Mouse (Mus musculus) limb, embryonic 11.5 days (tissue): ENCODE measurements around the gene Manbal. TPM values are rescaled to one million over a fixed set of nuclear protein-coding genes. Genes with fewer than 3 reads are reported as not detected.

Experiments
- ATAC-seq: fragments of 200-750 bp; cut with Nextera tagmentation; 2 replicates; pipeline ENCODE4 v1.8.0; 2017; ENCODE audit warnings: low read depth; ENCODE audit not compliant: insufficient number of reproducible peaks, low FRiP score, low TSS enrichment
- DNase-seq: peaks from one replicate; pipeline ENCODE4 v3.0.0-alpha.2; 2015; ENCODE audit warnings: low spot score
- H3K27ac ChIP-seq: fragments of 300-500 bp; sonication (generic); replicated peaks from 2 replicates; pipeline ENCODE4 v1.5.1; 2014; ENCODE audit warnings: low read depth, mild to moderate bottlenecking, low read length
- H3K27me3 ChIP-seq: fragments of 300-500 bp; sonication (generic); 2 replicates; pipeline ENCODE4 v1.6.1; 2014; ENCODE audit warnings: mild to moderate bottlenecking, low read length, mixed read lengths; ENCODE audit not compliant: control insufficient read depth, insufficient read depth
- H3K36me3 ChIP-seq: fragments of 300-500 bp; sonication (generic); 2 replicates; pipeline ENCODE4 v1.6.1; 2014; ENCODE audit warnings: mild to moderate bottlenecking, low read length, moderate library complexity, mixed read lengths; ENCODE audit not compliant: control insufficient read depth, insufficient read depth
- H3K4me1 ChIP-seq: fragments of 300-500 bp; sonication (generic); 2 replicates; pipeline ENCODE4 v1.6.1; 2014; ENCODE audit warnings: low read length, mixed read lengths; ENCODE audit not compliant: control insufficient read depth, insufficient read depth
- H3K4me2 ChIP-seq: fragments of 300-500 bp; sonication (generic); 2 replicates; pipeline ENCODE4 v1.6.1; 2014; ENCODE audit warnings: low read depth, mild to moderate bottlenecking, moderate library complexity; ENCODE audit not compliant: severe bottlenecking
- H3K4me3 ChIP-seq: fragments of 300-500 bp; sonication (generic); 2 replicates; pipeline ENCODE4 v1.5.1; 2014; ENCODE audit warnings: low read depth, low read length
- H3K9ac ChIP-seq: fragments of 300-500 bp; sonication (generic); 2 replicates; pipeline ENCODE4 v1.6.1; 2014; ENCODE audit warnings: mild to moderate bottlenecking, low read length
- H3K9me3 ChIP-seq: fragments of 300-500 bp; sonication (generic); 2 replicates; pipeline ENCODE4 v1.6.1; 2016; ENCODE audit warnings: low read length; ENCODE audit not compliant: control insufficient read depth
- WGBS: fragments of 180-500 bp; shearing (Covaris S2); extraction: QIAGEN DNeasy Blood & Tissue Kit; methylation state at CpG from one replicate; pipeline ENCODE4 v1.1.7; 2014; 5-methylcytosine and 5-hydroxymethylcytosine counted together
- polyA plus RNA-seq: library from polyadenylated mRNA; unstranded; fragments of >200 nt; fragmentation: Nextera tagmentation; extraction: Ambion mirVana; gene quantifications from 2 replicates; pipeline ENCODE4 v1.2.1, GENCODE M21; 2014

Gene Manbal
- polyA plus RNA-seq, 1 experiment from 2014 or later = 38.1 TPM

DNA sequence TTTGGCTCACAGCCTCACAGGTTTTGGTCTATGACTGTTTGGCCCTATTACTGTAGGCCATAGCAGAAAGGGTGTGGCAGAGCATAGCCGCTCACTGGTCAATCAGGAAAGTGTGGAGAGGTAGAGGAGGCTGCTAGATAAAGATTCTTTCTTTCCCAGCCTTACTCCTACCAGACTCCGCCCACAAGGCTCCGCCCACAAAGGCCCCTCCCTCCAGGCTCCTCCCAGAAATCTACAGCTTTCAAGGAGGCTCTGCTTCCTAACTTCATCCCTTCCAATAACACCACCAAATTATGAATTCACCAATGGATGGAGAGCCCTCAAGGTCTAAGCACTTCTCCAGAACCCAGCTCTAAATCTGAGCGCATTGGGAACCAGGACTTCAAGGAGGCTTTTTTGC lies 14.2 kb upstream of the Manbal start:
- Histone ChIP-seq H3K27ac (no peak overlapping the region), H3K9ac (no peak overlapping the region), H3K4me1 (peaks cover 5% of the 10 kb centered on the region; the same call in 1 of the 2 replicates), H3K4me3 (no peak overlapping the region), H3K36me3 (no peaks in the 10 kb centered on the region), H3K4me2 (no peak overlapping the region), H3K9me3 (no peaks in the 10 kb centered on the region), H3K27me3 (no peaks in the 10 kb centered on the region)
- ATAC-seq (no peak), DNase-seq (no peak)
- WGBS = 74% methylated on average over 4 of the region's 4 CpGs

DNA sequence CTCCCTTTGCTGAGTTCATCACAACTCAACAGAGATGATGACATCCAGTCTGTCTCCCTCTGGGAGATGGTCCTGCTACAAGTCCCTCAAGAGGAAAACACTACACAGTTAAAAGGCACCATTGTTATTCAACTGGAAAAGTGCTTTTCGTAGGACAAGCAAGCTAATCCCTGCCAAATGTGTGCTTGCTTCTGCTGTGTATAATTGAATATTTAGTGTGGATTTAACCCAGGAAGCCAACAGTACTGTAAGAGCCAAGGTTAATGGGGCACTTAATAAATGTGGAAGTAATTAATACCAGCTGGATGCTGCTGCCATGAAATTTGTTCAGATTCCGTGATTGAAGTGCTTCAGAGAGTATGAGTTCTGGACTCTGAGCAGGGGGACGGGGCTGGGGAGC lies 13.3 kb upstream of the Manbal start:
- H3K27ac ChIP-seq = no peak overlapping the region
- no peak overlapping the region for H3K9ac ChIP-seq
- 40% methylated on average over 3 of the region's 3 CpGs for WGBS
- H3K4me1 ChIP-seq = peaks cover 5% of the 10 kb centered on the region; the same call in 1 of the 2 replicates
- no peak overlapping the region for H3K4me3 ChIP-seq
- DNase-seq (no peak), ATAC-seq (no peak)
- no peak overlapping the region for H3K4me2 ChIP-seq
- no peaks in the 10 kb centered on the region for H3K36me3 ChIP-seq
- H3K27me3 ChIP-seq = no peaks in the 10 kb centered on the region
- H3K9me3 ChIP-seq = no peaks in the 10 kb centered on the region

DNA sequence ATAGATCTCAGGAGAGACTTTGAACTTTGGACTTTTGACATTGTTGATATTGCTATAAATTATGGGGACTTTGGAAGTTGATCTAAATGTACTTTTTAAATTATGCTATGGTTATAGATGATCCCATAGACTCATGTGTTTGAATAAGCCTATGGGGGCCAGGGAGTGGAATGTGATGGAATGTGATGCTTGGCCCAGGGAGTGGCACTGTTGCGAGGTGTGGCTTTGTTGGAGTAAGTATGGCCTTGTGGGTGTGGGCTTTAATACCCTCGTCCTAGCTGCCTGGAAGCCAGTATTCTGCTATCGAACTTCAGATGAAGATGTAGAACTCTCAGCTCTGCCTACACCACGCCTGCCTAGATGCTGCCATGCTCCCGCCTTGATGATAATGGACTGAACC lies 7.4 kb upstream of the Manbal start:
- H3K4me3 ChIP-seq = no peak overlapping the region
- no peaks in the 10 kb centered on the region for H3K36me3 ChIP-seq
- no peaks in the 10 kb centered on the region for H3K9me3 ChIP-seq
- no peaks in the 10 kb centered on the region for H3K4me1 ChIP-seq
- no peaks in the 10 kb centered on the region for H3K27me3 ChIP-seq
- DNase-seq = no peak
- 76% methylated on average over 5 of the region's 5 CpGs for WGBS
- H3K27ac ChIP-seq = no peak overlapping the region
- ATAC-seq = no peak
- no peak overlapping the region for H3K9ac ChIP-seq
- no peak overlapping the region for H3K4me2 ChIP-seq

DNA sequence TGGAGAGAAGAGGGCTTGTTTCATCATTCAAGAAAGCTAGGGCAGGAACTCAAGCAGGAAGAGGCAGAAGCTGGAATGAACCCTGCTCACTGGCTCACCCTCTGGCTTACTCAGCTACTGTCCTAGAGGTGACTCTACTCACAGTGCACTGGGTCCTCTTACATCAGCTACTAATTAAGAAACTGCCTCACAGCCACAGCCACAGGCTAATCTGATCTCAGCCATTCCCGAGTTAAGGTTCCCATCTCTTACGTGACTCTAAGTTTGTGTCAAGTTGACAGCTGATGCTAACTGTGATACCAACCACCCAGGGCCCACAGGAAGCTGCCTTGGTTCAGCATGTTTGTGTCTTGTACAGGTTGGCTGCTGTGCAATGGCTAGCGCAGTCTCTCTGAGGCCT lies 4.4 kb upstream of the Manbal start:
- H3K9ac ChIP-seq = no peak overlapping the region
- H3K9me3 ChIP-seq = no peaks in the 10 kb centered on the region
- DNase-seq (no peak), ATAC-seq (no peak)
- H3K27ac ChIP-seq = no peak overlapping the region
- no peaks in the 10 kb centered on the region for H3K4me1 ChIP-seq
- no peak overlapping the region for H3K4me3 ChIP-seq
- no peaks in the 10 kb centered on the region for H3K36me3 ChIP-seq
- WGBS = 73% methylated on average over 3 of the region's 3 CpGs
- no peak overlapping the region for H3K4me2 ChIP-seq
- H3K27me3 ChIP-seq = no peaks in the 10 kb centered on the region

DNA sequence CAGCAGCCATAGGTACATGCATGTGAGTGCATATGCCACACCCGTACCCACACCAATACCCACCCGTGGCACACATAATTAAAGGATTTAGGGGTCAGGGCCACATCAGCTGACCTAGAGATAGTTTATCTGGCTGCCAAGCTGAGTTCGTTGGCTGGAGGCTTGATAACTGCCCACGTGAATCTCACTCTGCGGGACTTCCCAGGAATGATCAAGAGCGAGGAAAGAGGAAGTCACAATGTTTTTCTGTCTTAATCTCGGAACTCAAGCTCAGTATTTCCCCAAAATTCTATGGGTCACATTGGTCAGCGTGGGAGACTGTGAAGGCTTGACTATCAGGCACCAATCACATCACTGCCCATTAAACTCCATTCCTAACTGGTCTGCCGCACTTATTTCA lies 632 bp upstream of the Manbal start:
- no peak overlapping the region for H3K4me3 ChIP-seq
- H3K4me2 ChIP-seq = peak overlapping the region; percentile 88
- H3K36me3 ChIP-seq = no peaks in the 10 kb centered on the region
- peaks cover 4% of the 10 kb centered on the region; the same call in 1 of the 2 replicates for H3K4me1 ChIP-seq
- WGBS = 91% methylated on average over 9 of the region's 9 CpGs
- no peaks in the 10 kb centered on the region for H3K9me3 ChIP-seq
- no peaks in the 10 kb centered on the region for H3K27me3 ChIP-seq
- no peak overlapping the region for H3K9ac ChIP-seq
- no peak for DNase-seq
- ATAC-seq = no peak
- H3K27ac ChIP-seq = 0 out of 2 replicates have a peak overlapping the region, but pooled peaks have one; percentile 82

DNA sequence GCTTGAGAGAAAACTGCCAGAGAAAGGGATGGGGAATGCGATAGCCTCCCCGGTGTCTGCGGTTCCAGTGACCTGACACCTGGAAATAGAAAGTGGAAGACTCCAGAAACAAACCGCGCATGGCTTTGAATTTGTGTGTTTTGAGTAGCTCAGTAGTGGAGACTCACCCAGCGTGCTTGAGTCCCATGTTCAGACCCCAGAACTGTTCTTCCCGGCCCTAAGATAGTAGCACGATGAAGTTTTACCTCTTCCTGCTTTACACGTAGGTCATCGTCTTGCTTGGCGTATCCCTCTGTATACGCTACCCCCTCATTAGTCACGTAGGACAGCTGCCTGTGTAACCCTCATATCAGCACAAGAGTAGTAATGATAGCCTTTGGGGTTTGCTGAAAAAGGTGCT lies 597 bp downstream of the Manbal start:
- DNase-seq (no peak), ATAC-seq (peak; percentile 2; the same call in 1 of the 2 replicates)
- H3K27ac ChIP-seq = peak overlapping the region; percentile 82
- H3K36me3 ChIP-seq = no peaks in the 10 kb centered on the region
- 6% methylated on average over 13 of the region's 13 CpGs for WGBS
- H3K4me1 ChIP-seq = peaks cover 4% of the 10 kb centered on the region; the same call in 1 of the 2 replicates
- H3K9ac ChIP-seq = peak overlapping the region; percentile 97
- H3K9me3 ChIP-seq = no peaks in the 10 kb centered on the region
- peak overlapping the region; percentile 92 for H3K4me3 ChIP-seq
- peak overlapping the region; percentile 88 for H3K4me2 ChIP-seq
- H3K27me3 ChIP-seq = no peaks in the 10 kb centered on the region

DNA sequence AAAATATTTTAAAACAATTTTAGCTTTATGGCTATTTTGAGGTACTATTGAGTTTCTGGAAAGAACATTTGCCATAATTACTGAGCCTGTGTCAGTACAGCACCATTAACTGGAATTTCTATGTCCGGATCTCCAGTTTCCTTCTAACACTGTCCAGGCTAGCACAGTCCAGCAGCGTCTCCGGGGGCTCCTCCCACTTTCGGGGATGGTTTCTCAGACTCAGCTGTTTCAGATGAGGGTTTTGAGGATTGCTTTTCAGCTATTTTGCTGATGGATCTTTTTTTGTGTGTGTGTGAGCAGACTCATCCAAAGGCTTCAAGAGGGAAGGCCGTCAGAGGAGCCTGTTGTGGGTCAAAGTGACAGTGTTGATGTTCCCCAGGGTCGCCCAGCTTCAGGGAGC lies 4.3 kb downstream of the Manbal start:
- Histone ChIP-seq H3K4me3 (no peak overlapping the region), H3K27me3 (no peaks in the 10 kb centered on the region), H3K9ac (no peak overlapping the region), H3K36me3 (peaks cover 2% of the 10 kb centered on the region; the same call in 1 of the 2 replicates), H3K27ac (no peak overlapping the region), H3K9me3 (no peaks in the 10 kb centered on the region), H3K4me2 (no peak overlapping the region), H3K4me1 (peaks cover 11% of the 10 kb centered on the region)
- ATAC-seq (no peak), DNase-seq (no peak)
- WGBS = 75% methylated on average over 6 of the region's 6 CpGs

DNA sequence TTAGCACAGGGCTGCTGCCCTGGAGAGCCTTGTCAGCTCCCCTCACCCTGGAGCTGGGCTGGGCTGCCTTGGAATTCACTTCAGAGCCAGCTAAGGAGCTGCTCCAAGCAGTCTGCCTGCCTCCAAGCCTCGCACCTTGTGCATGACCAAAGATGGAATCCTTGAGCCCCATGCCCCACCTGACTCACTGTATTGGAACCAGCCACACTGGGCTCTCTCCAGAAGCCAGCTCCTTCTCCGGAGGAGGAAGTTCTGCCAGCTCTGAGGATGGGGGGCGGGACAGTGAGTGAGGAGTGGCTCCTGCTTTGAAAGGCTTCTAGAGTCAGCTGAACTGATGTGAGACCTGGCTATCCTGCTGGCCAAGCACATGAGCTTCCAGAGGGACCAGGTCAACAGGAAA lies 6.3 kb downstream of the Manbal start:
- 82% methylated on average over 3 of the region's 3 CpGs for WGBS
- no peak overlapping the region for H3K27ac ChIP-seq
- H3K36me3 ChIP-seq = peaks cover 2% of the 10 kb centered on the region; the same call in 1 of the 2 replicates
- H3K4me1 ChIP-seq = peaks cover 7% of the 10 kb centered on the region; the same call in 1 of the 2 replicates
- no peak overlapping the region for H3K9ac ChIP-seq
- DNase-seq (no peak), ATAC-seq (no peak)
- H3K27me3 ChIP-seq = no peaks in the 10 kb centered on the region
- no peak overlapping the region for H3K4me3 ChIP-seq
- no peaks in the 10 kb centered on the region for H3K9me3 ChIP-seq
- H3K4me2 ChIP-seq = no peak overlapping the region

DNA sequence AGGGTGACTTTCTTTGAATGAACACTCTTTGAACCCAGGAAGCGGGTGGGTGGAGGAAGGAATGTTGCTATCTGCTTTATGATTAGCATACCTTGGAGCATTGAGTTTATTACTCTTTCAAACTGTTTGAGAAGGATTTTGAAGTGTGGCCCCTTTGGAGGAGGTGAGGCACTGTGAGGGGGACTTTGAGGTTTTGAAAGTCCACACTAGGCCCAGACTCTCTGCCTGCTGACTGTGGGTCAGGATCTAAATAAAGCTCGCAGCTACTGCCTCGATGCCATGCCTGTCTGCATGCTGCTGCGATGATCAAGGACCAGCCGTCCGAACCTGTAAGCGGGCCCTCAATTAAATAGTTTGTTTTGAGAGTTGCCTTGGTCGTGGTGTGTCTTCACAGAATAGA lies 7.7 kb downstream of the Manbal start:
- H3K9me3 ChIP-seq = no peaks in the 10 kb centered on the region
- H3K4me3 ChIP-seq = no peak overlapping the region
- no peak overlapping the region for H3K27ac ChIP-seq
- no peak overlapping the region for H3K4me2 ChIP-seq
- no peak for ATAC-seq
- WGBS = 59% methylated on average over 8 of the region's 8 CpGs
- H3K36me3 ChIP-seq = peaks cover 2% of the 10 kb centered on the region; the same call in 1 of the 2 replicates
- H3K4me1 ChIP-seq = peaks cover 7% of the 10 kb centered on the region; the same call in 1 of the 2 replicates
- no peak for DNase-seq
- H3K27me3 ChIP-seq = no peaks in the 10 kb centered on the region
- no peak overlapping the region for H3K9ac ChIP-seq
